Mouse (Mus musculus) kidney, embryonic 15.5 days (tissue): Measurements from ENCODE around the gene Mmadhc. TPM values are rescaled to one million over a fixed set of nuclear protein-coding genes. Genes with fewer than 3 reads are reported as not detected.

Experiments
- ATAC-seq: fragments of 200-750 bp; cut with Nextera tagmentation; replicated peaks from 2 replicates; pipeline ENCODE4 v1.8.0; 2017; ENCODE audit warnings: moderate TSS enrichment; ENCODE audit not compliant: low FRiP score
- H3K27ac ChIP-seq: fragments of 300-500 bp; sonication (generic); 2 replicates; pipeline ENCODE4 v1.5.1; 2015; ENCODE audit warnings: mild to moderate bottlenecking, inconsistent platforms
- H3K27me3 ChIP-seq: fragments of 300-500 bp; sonication (generic); 2 replicates; pipeline ENCODE4 v1.6.1; 2015; ENCODE audit warnings: inconsistent platforms
- H3K36me3 ChIP-seq: fragments of 300-500 bp; sonication (generic); 2 replicates; pipeline ENCODE4 v1.6.1; 2015; ENCODE audit warnings: inconsistent platforms
- H3K4me1 ChIP-seq: fragments of 300-500 bp; sonication (generic); 2 replicates; pipeline ENCODE4 v1.6.1; 2015; ENCODE audit warnings: inconsistent platforms
- H3K4me2 ChIP-seq: fragments of 300-500 bp; sonication (generic); 2 replicates; pipeline ENCODE4 v1.6.1; 2015; ENCODE audit warnings: moderate library complexity, mild to moderate bottlenecking, inconsistent platforms
- H3K4me3 ChIP-seq: fragments of 300-500 bp; sonication (generic); replicated peaks from 2 replicates; pipeline ENCODE4 v1.5.1; 2015; ENCODE audit warnings: mild to moderate bottlenecking, inconsistent platforms
- H3K9ac ChIP-seq: fragments of 300-500 bp; sonication (generic); 2 replicates; pipeline ENCODE4 v1.6.1; 2015; ENCODE audit warnings: mild to moderate bottlenecking, inconsistent platforms
- H3K9me3 ChIP-seq: fragments of 300-500 bp; sonication (generic); replicated peaks from 2 replicates; pipeline ENCODE4 v1.6.1; 2016; ENCODE audit warnings: inconsistent platforms
- WGBS: fragments of 180-500 bp; shearing (Covaris S2); methylation state at CpG from one replicate; pipeline ENCODE4 v1.1.7; 2015; ENCODE audit warnings: mixed read lengths; 5-methylcytosine and 5-hydroxymethylcytosine counted together
- polyA plus RNA-seq: library from polyadenylated mRNA; unstranded; fragments of >200 nt; fragmentation: Nextera tagmentation; extraction: Ambion mirVana; gene quantifications from 2 replicates; pipeline ENCODE4 v1.2.1, GENCODE M21; 2015

Gene Mmadhc
- polyA plus RNA-seq, 1 experiment from 2014 or later: 154 TPM

- Histone ChIP-seq H3K4me3 (no peak overlapping the region), H3K4me1 (no peaks in the 10 kb centered on the region), H3K27ac (no peak overlapping the region), H3K9me3 (no peaks in the 10 kb centered on the region), H3K4me2 (no peak overlapping the region), H3K27me3 (no peaks in the 10 kb centered on the region), H3K36me3 (no peaks in the 10 kb centered on the region), H3K9ac (no peak overlapping the region)
- WGBS: 89% methylated on average over 5 of the region's 5 CpGs
- no peak for ATAC-seq
These were observed 41.6 kb downstream of the Mmadhc start for GRCm38 (mm10) chr2:50254955-50255354.

DNA sequence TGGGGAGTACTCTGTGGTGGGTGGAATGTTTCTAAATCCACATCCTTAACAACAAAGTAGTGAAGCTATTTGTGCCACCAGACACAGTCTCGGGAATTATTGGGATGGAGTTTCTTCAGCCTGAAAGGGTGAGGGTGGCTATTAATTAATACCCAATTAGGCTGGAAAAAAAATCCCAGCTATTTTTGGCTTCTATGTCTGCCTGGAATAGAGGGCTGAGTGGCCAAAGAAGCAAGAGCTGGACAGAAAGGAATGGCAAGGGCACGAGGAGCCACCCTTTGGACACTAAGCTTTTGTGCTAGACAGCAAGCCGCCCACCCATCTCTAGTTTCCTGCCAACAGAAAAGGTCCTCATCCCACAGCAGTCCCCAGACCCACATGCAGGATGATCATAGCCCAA lies 48.0 kb downstream of the Mmadhc start:
- Histone ChIP-seq H3K4me3 (no peak overlapping the region), H3K27me3 (no peaks in the 10 kb centered on the region), H3K4me1 (no peaks in the 10 kb centered on the region), H3K27ac (no peak overlapping the region), H3K9ac (no peak overlapping the region), H3K9me3 (no peaks in the 10 kb centered on the region), H3K4me2 (no peak overlapping the region), H3K36me3 (no peaks in the 10 kb centered on the region)
- ATAC-seq: no peak
- WGBS: 83% methylated on average over 3 of the region's 3 CpGs

GRCm38 (mm10) chr2:50233491-50233890 lies 63.1 kb downstream of the Mmadhc start:
- Histone ChIP-seq H3K27ac (no peak overlapping the region), H3K27me3 (no peaks in the 10 kb centered on the region), H3K4me1 (no peaks in the 10 kb centered on the region), H3K4me2 (no peak overlapping the region), H3K4me3 (no peak overlapping the region), H3K36me3 (no peaks in the 10 kb centered on the region), H3K9me3 (no peaks in the 10 kb centered on the region), H3K9ac (no peak overlapping the region)
- ATAC-seq: no peak
- 73% methylated on average over 8 of the region's 8 CpGs for WGBS

Other genes starting within 250 kb of the Mmadhc start
- gene Lypd6, start 230.4 kb downstream of the Mmadhc start, polyA plus RNA-seq: 9.6 and 10.9 TPM in 2 replicates